19 mouse cellular contexts compared by ENCODE assay signal in the genomic region with DNA sequence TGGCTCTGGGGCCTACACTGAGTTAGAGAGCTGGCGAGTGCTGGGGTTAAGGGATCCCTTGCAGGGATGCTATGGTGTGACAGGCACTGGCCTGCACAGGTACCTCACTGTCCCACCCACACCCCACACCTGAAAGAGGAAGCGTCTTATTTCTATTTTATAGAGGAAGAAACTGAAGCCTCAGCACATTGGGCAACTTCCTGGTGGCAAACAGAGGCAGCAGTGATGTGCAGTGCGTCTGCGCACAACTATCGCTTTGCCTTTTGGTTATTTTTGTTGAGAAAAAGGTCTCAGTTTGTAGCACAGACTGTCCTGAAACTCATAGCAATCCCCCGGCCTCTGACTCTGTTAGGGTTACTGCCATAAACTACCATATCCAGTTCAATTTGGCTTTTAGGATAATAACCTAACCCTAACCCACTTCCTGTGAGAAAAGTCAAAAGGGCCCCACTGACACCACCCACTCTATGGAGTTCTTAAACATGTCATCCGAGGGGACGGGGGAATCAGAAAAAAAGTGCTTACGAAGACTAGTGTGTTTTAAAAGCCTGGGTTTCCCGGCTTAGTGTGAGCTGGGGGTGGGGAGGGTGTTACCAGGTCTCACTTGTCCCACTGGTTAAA.
A peak's percentile ranks its signal among the peaks of the same experiment; 100 is the strongest.
DNase-seq lines count a peak whose midpoint lies in the region; ATAC-seq and TF ChIP-seq lines count a peak whose summit lies in the region.
"Had no signal": no experiment of that assay in that cellular context is flagged by ENCODE, and none has a peak within 500 bp of the region (broad histone marks: within the 10 kb centered on the region; RNA-seq: fewer than 3 reads in every experiment).

No protein-coding gene starts in this region.

- peak; percentile 48 for ATAC-seq in common myeloid progenitor, adult 5-6 weeks (replicated peaks; ENCODE audit: low read depth, poor library complexity, severe bottlenecking)
- no peak for ATAC-seq in hindbrain, embryonic 14.5 days (ENCODE audit: low FRiP score)
- ATAC-seq: intestine, embryonic 16.5 days; midbrain, embryonic 16.5 days had no signal

- 77% methylated on average over 10 of the region's 10 CpGs for WGBS in lung, adult 2 months
- WGBS in hindbrain, embryonic 14.5 days = 91% methylated on average over 10 of the region's 10 CpGs

- H3K27me3 ChIP-seq in hindbrain, embryonic 14.5 days (ENCODE audit: control insufficient read depth, insufficient read depth, low read length) = no peaks in the 10 kb centered on the region
- H3K27me3 ChIP-seq: limb, embryonic 13.5 days; neural tube, embryonic 13.5 days had no signal

- H3K4me2 ChIP-seq in hindbrain, embryonic 14.5 days (replicated peaks) = no peak overlapping the region
- H3K4me2 ChIP-seq: limb, embryonic 13.5 days; neural tube, embryonic 13.5 days had no signal

- H3K4me3 ChIP-seq in lung, adult 2 months (replicated peaks; ENCODE audit: extremely low read depth, low read depth, low read length) = no peak overlapping the region
- no peak overlapping the region for H3K4me3 ChIP-seq in hindbrain, embryonic 14.5 days (replicated peaks; ENCODE audit: low read length)
- H3K4me3 ChIP-seq: heart, embryonic 10.5 days; hindbrain, embryonic 10.5 days; limb, embryonic 13.5 days; neural tube, embryonic 13.5 days had no signal

- H3K27ac ChIP-seq in hindbrain, embryonic 14.5 days = no peak overlapping the region
- H3K27ac ChIP-seq: heart, embryonic 10.5 days; hindbrain, embryonic 10.5 days; limb, embryonic 13.5 days; neural tube, embryonic 13.5 days had no signal

- TF ChIP-seq POLR2A in lung, adult 2 months (IDR thresholded peaks at IDR 0.05; ENCODE audit: borderline replicate concordance, extremely low read depth, low read depth, low read length) = no peak

- H3K9me3 ChIP-seq in hindbrain, embryonic 14.5 days (ENCODE audit: control insufficient read depth, low read length) = no peaks in the 10 kb centered on the region
- H3K9me3 ChIP-seq: heart, embryonic 10.5 days; hindbrain, embryonic 10.5 days; limb, embryonic 13.5 days; neural tube, embryonic 13.5 days had no signal

- H3K9ac ChIP-seq in hindbrain, embryonic 14.5 days = no peak overlapping the region
- H3K9ac ChIP-seq: limb, embryonic 13.5 days; neural tube, embryonic 13.5 days had no signal

- no peaks in the 10 kb centered on the region for H3K36me3 ChIP-seq in hindbrain, embryonic 14.5 days (replicated peaks; ENCODE audit: control insufficient read depth, insufficient read depth)
- H3K36me3 ChIP-seq: heart, embryonic 10.5 days; hindbrain, embryonic 10.5 days; limb, embryonic 13.5 days; neural tube, embryonic 13.5 days had no signal

- no peak for TF ChIP-seq CTCF in lung, adult 2 months (IDR thresholded peaks at IDR 0.05; ENCODE audit: insufficient read depth, low read length)

- H3K4me1 ChIP-seq in lung, adult 2 months (ENCODE audit: control insufficient read depth, insufficient read depth, low read length) = no peaks in the 10 kb centered on the region
- H3K4me1 ChIP-seq in hindbrain, embryonic 14.5 days (replicated peaks; ENCODE audit: control insufficient read depth, insufficient read depth, low read length) = peaks cover 13% of the 10 kb centered on the region

- DNase-seq in lung, postnatal 36 days = peak; percentile 54
- no peak for DNase-seq in lung, adult 2 months
- peak; percentile 42 to 50 for DNase-seq in natural killer cell, adult 2 months (ENCODE audit: low spot score in 2 of 2)
- peak; percentile 39 to 42 for DNase-seq in thymus, postnatal 36 days
- DNase-seq in hindbrain, embryonic 14.5 days (ENCODE audit: low spot score) = no peak
- no peak for DNase-seq in cerebellum, adult 8-10 months
- no peak for DNase-seq in urinary bladder, postnatal 36 days (ENCODE audit: low spot score in 2 of 2)
- DNase-seq: adrenal gland, postnatal 25 days; cerebellum, postnatal 25 days; gastrocnemius, postnatal 14 days; kidney, postnatal 14 days; retina, postnatal 1 day had no signal

Comparison
In these comparisons a context has a peak if more than half of its experiments do, and no peak if none do; other contexts are left out.
1. DNase-seq: peak in lung, postnatal 36 days (single experiment), natural killer cell, adult 2 months (2 of 2) and thymus, postnatal 36 days (2 of 2); none in lung, adult 2 months (single experiment), hindbrain, embryonic 14.5 days (single experiment), cerebellum, adult 8-10 months (single experiment) and urinary bladder, postnatal 36 days (0 of 2).